Mouse (Mus musculus) spleen, adult 2 months (tissue): Measurements from ENCODE around the gene Trim38.

Experiments
- CTCF ChIP-seq: fragments of 200-500 bp; IDR thresholded peaks from 2 replicates; pipeline ENCODE4 v1.5.1; 2011; ENCODE audit warnings: mild to moderate bottlenecking, inconsistent platforms; ENCODE audit not compliant: insufficient read depth, insufficient read length, insufficient replicate concordance; ENCODE audit errors: extremely low read depth
- POLR2A ChIP-seq: fragments of 200-500 bp; IDR thresholded peaks from 2 replicates; pipeline ENCODE4 v1.6.1; 2011; ENCODE audit warnings: low read depth, low read length, inconsistent platforms

- no peak for TF ChIP-seq POLR2A
- TF ChIP-seq CTCF: no peak
Measured at GRCm38 (mm10) chr13:23766772-23767171, 2.9 kb upstream of the Trim38 start.
